Mouse (Mus musculus) kidney, adult 2 months (tissue): ENCODE measurements around the gene Eif5b. TPM values are rescaled to one million over a fixed set of nuclear protein-coding genes. Genes with fewer than 3 reads are reported as not detected.
"Not testable (repeated sequence)": the region's sequence is repeated elsewhere in the genome, so short reads cannot be mapped to it uniquely, and the experiment has no call there.

Source experiments
- DNase-seq: peaks from one replicate; pipeline ENCODE4 v3.0.0; 2021
- H3K27ac ChIP-seq: fragments of 200-500 bp; 2 replicates; pipeline ENCODE4 v1.5.1; 2012; ENCODE audit warnings: low read depth, low read length, control low read depth, inconsistent platforms; ENCODE audit not compliant: insufficient read depth
- H3K27me3 ChIP-seq: fragments of 200-500 bp; replicated peaks from 2 replicates; pipeline ENCODE4 v1.6.1; 2012; ENCODE audit warnings: mild to moderate bottlenecking, moderate library complexity, low read length, inconsistent platforms; ENCODE audit not compliant: control insufficient read depth, insufficient read depth
- H3K36me3 ChIP-seq: fragments of 200-500 bp; 2 replicates; pipeline ENCODE4 v1.6.1; 2012; ENCODE audit warnings: mild to moderate bottlenecking, moderate library complexity, low read length, inconsistent platforms; ENCODE audit not compliant: control insufficient read depth, insufficient read depth
- H3K4me1 ChIP-seq: fragments of 200-500 bp; 2 replicates; pipeline ENCODE4 v1.6.1; 2011; ENCODE audit warnings: low read length; ENCODE audit not compliant: control insufficient read depth, insufficient read depth
- H3K4me3 ChIP-seq: fragments of 200-500 bp; 2 replicates; pipeline ENCODE4 v1.5.1; 2011; ENCODE audit warnings: mild to moderate bottlenecking, low read depth, low read length, control low read depth; ENCODE audit not compliant: insufficient read depth
- CTCF ChIP-seq: fragments of 200-500 bp; conservative IDR thresholded peaks from 2 replicates; pipeline ENCODE4 v1.5.1; 2011; ENCODE audit warnings: low read depth, mild to moderate bottlenecking, control low read depth, low read length, moderate library complexity, mixed read lengths; ENCODE audit not compliant: insufficient read depth, insufficient read length
- POLR2A ChIP-seq: fragments of 200-500 bp; IDR thresholded peaks from one replicate; pipeline ENCODE4 v1.6.1; 2011; ENCODE audit warnings: low read depth, low read length, control low read depth
- WGBS: fragments of 180-500 bp; shearing (Covaris S2); methylation state at CpG from one replicate; pipeline ENCODE4 v1.1.7; 2018; 5-methylcytosine and 5-hydroxymethylcytosine counted together
- polyA plus RNA-seq: library from polyadenylated mRNA; depleted of rRNA; stranded (reverse); fragments of >200 nt; gene quantifications from 2 replicates; pipeline ENCODE4 v1.2.3, GENCODE M21; 2012

The Eif5b gene
- polyA plus RNA-seq, 1 experiment = 7.1 TPM

GRCm38 (mm10) chr1:38035521-38035920 is 37.7 kb downstream of the Eif5b start:
- no peaks in the 10 kb centered on the region for H3K27me3 ChIP-seq
- H3K27ac ChIP-seq = no peak overlapping the region
- H3K4me3 ChIP-seq = no peak overlapping the region
- WGBS = 91% methylated on average over 4 of the region's 4 CpGs
- TF ChIP-seq POLR2A (no peak), CTCF (no peak)
- no peaks in the 10 kb centered on the region; the same call in 1 of the 2 replicates for H3K4me1 ChIP-seq
- no peak for DNase-seq
- peaks cover 12% of the 10 kb centered on the region for H3K36me3 ChIP-seq

GRCm38 (mm10) chr1:38037375-38037774 is 39.6 kb downstream of the Eif5b start:
- H3K27ac ChIP-seq = no peak overlapping the region
- no peak for TF ChIP-seq CTCF
- no peak for TF ChIP-seq POLR2A
- H3K4me1 ChIP-seq = no peaks in the 10 kb centered on the region
- no peak overlapping the region for H3K4me3 ChIP-seq
- 90% methylated on average over 5 of the region's 5 CpGs for WGBS
- no peaks in the 10 kb centered on the region for H3K27me3 ChIP-seq
- H3K36me3 ChIP-seq = peaks cover 12% of the 10 kb centered on the region
- no peak for DNase-seq

- H3K4me1 ChIP-seq = no peaks in the 10 kb centered on the region
Observed at GRCm38 (mm10) chr1:38038898-38039297, 41.1 kb downstream of the Eif5b start.

GRCm38 (mm10) chr1:38048121-38048520 is 50.3 kb downstream of the Eif5b start:
- no peak overlapping the region for H3K27ac ChIP-seq

More at GRCm38 (mm10) chr1:38038898-38039297, 41.1 kb downstream of the Eif5b start:
- DNase-seq = no peak
- no peak overlapping the region for H3K4me3 ChIP-seq
- no peak overlapping the region for H3K27ac ChIP-seq
- 96% methylated on average over 2 of the region's 2 CpGs for WGBS
- no peak for TF ChIP-seq CTCF
- no peak for TF ChIP-seq POLR2A
- H3K36me3 ChIP-seq = peaks cover 7% of the 10 kb centered on the region
- no peaks in the 10 kb centered on the region for H3K27me3 ChIP-seq

GRCm38 (mm10) chr1:38049562-38049961 is 51.8 kb downstream of the Eif5b start:
- DNase-seq = no peak
- peaks cover 22% of the 10 kb centered on the region for H3K36me3 ChIP-seq
- no peaks in the 10 kb centered on the region for H3K27me3 ChIP-seq
- 65% methylated on average over 4 of the region's 4 CpGs for WGBS
- no peaks in the 10 kb centered on the region for H3K4me1 ChIP-seq
- H3K27ac ChIP-seq = no peak overlapping the region
- TF ChIP-seq CTCF (no peak), POLR2A (no peak)
- H3K4me3 ChIP-seq = no peak overlapping the region

More at GRCm38 (mm10) chr1:38048121-38048520, 50.3 kb downstream of the Eif5b start:
- DNase-seq = no peak
- Histone ChIP-seq H3K4me1 (no peaks in the 10 kb centered on the region), H3K36me3 (peaks cover 22% of the 10 kb centered on the region), H3K4me3 (no peak overlapping the region), H3K27me3 (no peaks in the 10 kb centered on the region)
- 77% methylated on average over 3 of the region's 3 CpGs for whole genome bisulfite sequencing
- no peak for TF ChIP-seq POLR2A
- TF ChIP-seq CTCF = no peak

GRCm38 (mm10) chr1:38055176-38055575 is 57.4 kb downstream of the Eif5b start:
- no peaks in the 10 kb centered on the region for H3K4me1 ChIP-seq
- no peak overlapping the region for H3K4me3 ChIP-seq
- H3K27ac ChIP-seq = no peak overlapping the region
- no peaks in the 10 kb centered on the region for H3K27me3 ChIP-seq
- TF ChIP-seq POLR2A (no peak), CTCF (no peak)
- no peak for DNase-seq
- H3K36me3 ChIP-seq = peaks cover 10% of the 10 kb centered on the region
- WGBS = 69% methylated on average over 5 of the region's 5 CpGs

- Histone ChIP-seq H3K27ac (no peak overlapping the region), H3K36me3 (peaks cover 6% of the 10 kb centered on the region; the same call in 1 of the 2 replicates), H3K4me1 (no peaks in the 10 kb centered on the region), H3K27me3 (no peaks in the 10 kb centered on the region), H3K4me3 (no peak overlapping the region)
- TF ChIP-seq CTCF (no peak), POLR2A (no peak)
- DNase-seq = no peak
- WGBS = 70% methylated on average over 6 of the region's 6 CpGs
Observed at GRCm38 (mm10) chr1:38058417-38058816, 60.6 kb downstream of the Eif5b start.

GRCm38 (mm10) chr1:38062156-38062555 is 64.3 kb downstream of the Eif5b start:
- H3K4me3 ChIP-seq, H3K4me1 ChIP-seq, DNase-seq, H3K27ac ChIP-seq, H3K27me3 ChIP-seq: not testable (repeated sequence)
- 89% methylated on average over 2 of the region's 2 CpGs for WGBS
- peaks cover 10% of the 10 kb centered on the region for H3K36me3 ChIP-seq
